Mouse (Mus musculus) v-Abl transformed pro-B cells (cell line): Measurements from ENCODE around the gene Glra3.

ENCODE experiments used
- in situ Hi-C, 2 experiments: fragments of 400-800 bp; cut with MboI; formaldehyde crosslinking; loops; one replicate each; pipeline ENCODE4 v1.15.1; 2025; ENCODE audit not compliant: unreplicated experiment in 2 of 2

Glra3 gene

GRCm38 (mm10) chr8:55939870-55940525 lies at the start of gene Glra3:
Glra3 (plus strand) TSS chr8:55940460.
- in situ Hi-C loops, result no loop called here

GRCm38 (mm10) chr8:55906848-55907247 lies 33.4 kb upstream of the Glra3 start, which contains the start of gene Adam29:
Adam29 (minus strand) TSS chr8:55906948.
- in situ Hi-C loops, result no loop called here

- in situ Hi-C loops, result no loop called here
Measured at GRCm38 (mm10) chr8:55940526-55940880, 243 bp downstream of the Glra3 start.

GRCm38 (mm10) chr8:55964759-55965320 lies 24.6 kb downstream of the Glra3 start:
- in situ Hi-C loops, result no loop called here

- in situ Hi-C loops, result no loop called here
Measured at GRCm38 (mm10) chr8:55997859-55998258, 57.6 kb downstream of the Glra3 start.

GRCm38 (mm10) chr8:56054324-56054723 lies 114.1 kb downstream of the Glra3 start:
- in situ Hi-C loops, result loop anchor here (10.0 to 25.0 kb wide), 7 partner anchors 500 to 1733 kb away; partner anchors contain the start of gene Hmgb2 (in 1 of the 2)

GRCm38 (mm10) chr8:56063081-56063480 lies 122.8 kb downstream of the Glra3 start:
- in situ Hi-C loops, result loop anchor here (5.0 to 25.0 kb wide), 7 partner anchors 419 to 1724 kb away; partner anchors contain the start of gene Hmgb2 (in 1 of the 2)

GRCm38 (mm10) chr8:56070486-56071254 lies 130.4 kb downstream of the Glra3 start:
- in situ Hi-C loops, result loop anchor here (25.0 kb wide), 6 partner anchors 533 to 1717 kb away; partner anchors contain the start of gene Hmgb2 (in 1 of the 2)

GRCm38 (mm10) chr8:56083654-56084053 lies 143.4 kb downstream of the Glra3 start:
- in situ Hi-C loops, result no loop called here

GRCm38 (mm10) chr8:56094385-56094784 lies 154.1 kb downstream of the Glra3 start:
- in situ Hi-C loops, result no loop called here

- in situ Hi-C loops, result no loop called here
Measured at GRCm38 (mm10) chr8:56110296-56110695, 170.0 kb downstream of the Glra3 start.

GRCm38 (mm10) chr8:56129357-56129756 lies 189.1 kb downstream of the Glra3 start:
- in situ Hi-C loops, result no loop called here

- in situ Hi-C loops, result no loop called here
Measured at GRCm38 (mm10) chr8:56150697-56151096, 210.4 kb downstream of the Glra3 start.

GRCm38 (mm10) chr8:56151574-56151973 lies 211.3 kb downstream of the Glra3 start:
- in situ Hi-C loops, result no loop called here

GRCm38 (mm10) chr8:56158966-56159365 lies 218.7 kb downstream of the Glra3 start:
- in situ Hi-C loops, result no loop called here
